Mouse (Mus musculus) heart, adult 11 months (tissue): Measurements from ENCODE around the gene Otx2.

Source experiments
- DNase-seq: peaks from one replicate; pipeline ENCODE4 v3.0.0; 2022

Otx2 gene

GRCm38 (mm10) chr14:48668051-48668481 lies 5.6 kb downstream of the Otx2 start:
- no peak for DNase-seq

GRCm38 (mm10) chr14:48667396-48667795 lies 6.2 kb downstream of the Otx2 start:
- no peak for DNase-seq

GRCm38 (mm10) chr14:48666771-48667170 lies 6.8 kb downstream of the Otx2 start:
- DNase-seq, result no peak

- no peak for DNase-seq
Measured at GRCm38 (mm10) chr14:48665816-48666661, 7.6 kb downstream of the Otx2 start.

GRCm38 (mm10) chr14:48664841-48665815 lies 8.5 kb downstream of the Otx2 start:
- no peak for DNase-seq

- no peak for DNase-seq
Measured at GRCm38 (mm10) chr14:48664001-48664810, 9.4 kb downstream of the Otx2 start.

GRCm38 (mm10) chr14:48663531-48663930 lies 10.1 kb downstream of the Otx2 start:
- DNase-seq, result no peak

GRCm38 (mm10) chr14:48662568-48663236 lies 10.9 kb downstream of the Otx2 start:
- DNase-seq, result no peak

GRCm38 (mm10) chr14:48661646-48662567 lies 11.7 kb downstream of the Otx2 start:
- DNase-seq, result no peak

- DNase-seq, result no peak
Measured at GRCm38 (mm10) chr14:48661151-48661550, 12.5 kb downstream of the Otx2 start.

- no peak for DNase-seq
Measured at GRCm38 (mm10) chr14:48660593-48660992, 13.0 kb downstream of the Otx2 start.

- DNase-seq, result no peak
Measured at GRCm38 (mm10) chr14:48659661-48660060, 14.0 kb downstream of the Otx2 start.

- DNase-seq, result no peak
Measured at GRCm38 (mm10) chr14:48657241-48657640, 16.4 kb downstream of the Otx2 start.

- no peak for DNase-seq
Measured at GRCm38 (mm10) chr14:48656711-48657110, 16.9 kb downstream of the Otx2 start.

GRCm38 (mm10) chr14:48655792-48656550 lies 17.6 kb downstream of the Otx2 start:
- DNase-seq, result no peak

GRCm38 (mm10) chr14:48655073-48655791 lies 18.4 kb downstream of the Otx2 start:
- no peak for DNase-seq

- no peak for DNase-seq
Measured at GRCm38 (mm10) chr14:48654551-48655072, 19.0 kb downstream of the Otx2 start.

- DNase-seq, result no peak
Measured at GRCm38 (mm10) chr14:48653676-48654510, 19.7 kb downstream of the Otx2 start.
